Mouse (Mus musculus): ENCODE measurements around the gene Mta1. TPM values are rescaled to one million over a fixed set of nuclear protein-coding genes. Genes with fewer than 3 reads are reported as not detected.

Mta1 gene
- polyA plus RNA-seq, 1 experiment, result 20.9 TPM

DNA sequence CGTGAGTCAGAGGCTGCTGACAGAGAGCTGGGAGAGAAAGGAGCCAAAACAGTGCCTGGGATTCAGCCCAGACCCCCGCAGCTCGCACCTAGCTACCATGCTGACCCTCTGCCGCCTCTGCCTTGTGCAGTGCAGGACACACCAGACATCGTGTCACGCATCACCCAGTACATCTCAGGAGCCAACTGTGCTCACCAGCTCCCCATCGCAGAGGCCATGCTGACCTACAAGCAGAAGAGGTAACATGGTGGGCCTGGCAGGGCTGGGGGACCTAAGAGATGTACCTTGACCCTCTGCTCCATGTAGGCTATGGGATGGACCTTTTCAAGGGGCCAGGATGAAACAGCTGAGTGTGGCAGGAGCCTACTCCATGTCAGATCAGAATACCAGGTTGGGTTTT, 34.4 kb upstream of the Mta1 start:
- H3K4me3 ChIP-seq (replicated peaks; ENCODE audit: control insufficient read depth, low read depth, low read length), result no peak overlapping the region
- H3K27ac ChIP-seq (ENCODE audit: control insufficient read depth, insufficient read depth, low read depth, low read length, poor library complexity), result no peak overlapping the region
- no peaks in the 10 kb centered on the region for H3K4me1 ChIP-seq (ENCODE audit: control insufficient read depth, insufficient read depth, low read length)
- WGBS, result 97% methylated on average over 7 of the region's 7 CpGs
- TF ChIP-seq CTCF (IDR thresholded peaks at IDR 0.05; ENCODE audit: control insufficient read depth, insufficient read depth, low read length), result no peak
- no peak for TF ChIP-seq POLR2A (IDR thresholded peaks at IDR 0.05; ENCODE audit: borderline replicate concordance, control insufficient read depth, low read depth, low read length)

GRCm38 (mm10) chr12:113068002-113068401, 30.1 kb upstream of the Mta1 start:
- Histone ChIP-seq H3K4me1 (ENCODE audit: control insufficient read depth, insufficient read depth, low read length) (no peaks in the 10 kb centered on the region), H3K27ac (ENCODE audit: control insufficient read depth, insufficient read depth, low read depth, low read length, poor library complexity) (no peak overlapping the region), H3K4me3 (replicated peaks; ENCODE audit: control insufficient read depth, low read depth, low read length) (no peak overlapping the region)
- no peak for TF ChIP-seq CTCF (IDR thresholded peaks at IDR 0.05; ENCODE audit: control insufficient read depth, insufficient read depth, low read length)
- TF ChIP-seq POLR2A (IDR thresholded peaks at IDR 0.05; ENCODE audit: borderline replicate concordance, control insufficient read depth, low read depth, low read length), result no peak
- WGBS, result 47% methylated on average over 7 of the region's 7 CpGs

DNA sequence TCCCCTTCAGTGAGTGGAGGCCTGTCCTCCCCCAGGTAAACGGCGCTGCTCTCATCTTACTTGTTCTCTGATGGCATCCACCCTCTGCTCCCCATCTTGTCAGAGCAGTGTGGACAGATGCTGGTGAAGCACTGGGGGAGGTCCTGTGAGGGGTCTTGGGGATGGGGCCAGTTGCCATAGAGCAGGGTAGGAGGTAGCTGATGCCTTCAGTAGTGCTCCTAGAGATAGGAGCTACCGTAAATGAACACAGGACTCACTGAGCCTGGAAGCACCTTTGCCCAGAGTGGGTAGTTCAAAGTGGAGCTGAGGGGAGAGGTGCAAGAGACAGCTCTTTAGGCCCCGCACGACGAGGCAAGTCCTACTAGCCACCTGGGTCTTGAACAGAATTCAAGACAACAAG, 28.7 kb upstream of the Mta1 start:
- no peak overlapping the region for H3K4me3 ChIP-seq (replicated peaks; ENCODE audit: control insufficient read depth, low read depth, low read length)
- no peak for TF ChIP-seq CTCF (IDR thresholded peaks at IDR 0.05; ENCODE audit: control insufficient read depth, insufficient read depth, low read length)
- whole genome bisulfite sequencing, result 97% methylated on average over 6 of the region's 6 CpGs
- H3K4me1 ChIP-seq (ENCODE audit: control insufficient read depth, insufficient read depth, low read length), result no peaks in the 10 kb centered on the region
- H3K27ac ChIP-seq (ENCODE audit: control insufficient read depth, insufficient read depth, low read depth, low read length, poor library complexity), result no peak overlapping the region

GRCm38 (mm10) chr12:113071321-113071720, 26.8 kb upstream of the Mta1 start:
- TF ChIP-seq POLR2A (IDR thresholded peaks at IDR 0.05; ENCODE audit: borderline replicate concordance, control insufficient read depth, low read depth, low read length) (no peak), CTCF (IDR thresholded peaks at IDR 0.05; ENCODE audit: control insufficient read depth, insufficient read depth, low read length) (no peak)
- Histone ChIP-seq H3K4me3 (replicated peaks; ENCODE audit: control insufficient read depth, low read depth, low read length) (no peak overlapping the region), H3K4me1 (ENCODE audit: control insufficient read depth, insufficient read depth, low read length) (0 out of 2 replicates have a peak, but pooled peaks cover 1% of the 10 kb centered on the region), H3K27ac (ENCODE audit: control insufficient read depth, insufficient read depth, low read depth, low read length, poor library complexity) (no peak overlapping the region)
- WGBS, result 85% methylated on average over 6 of the region's 6 CpGs

- Histone ChIP-seq H3K27ac (ENCODE audit: control insufficient read depth, insufficient read depth, low read depth, low read length, poor library complexity) (no peak overlapping the region), H3K4me1 (ENCODE audit: control insufficient read depth, insufficient read depth, low read length) (0 out of 2 replicates have a peak, but pooled peaks cover 1% of the 10 kb centered on the region), H3K4me3 (replicated peaks; ENCODE audit: control insufficient read depth, low read depth, low read length) (no peak overlapping the region)
- WGBS, result 85% methylated on average over 6 of the region's 6 CpGs
- TF ChIP-seq POLR2A (IDR thresholded peaks at IDR 0.05; ENCODE audit: borderline replicate concordance, control insufficient read depth, low read depth, low read length) (no peak), CTCF (IDR thresholded peaks at IDR 0.05; ENCODE audit: control insufficient read depth, insufficient read depth, low read length) (no peak)
Measured at GRCm38 (mm10) chr12:113071827-113072226, 26.3 kb upstream of the Mta1 start.

DNA sequence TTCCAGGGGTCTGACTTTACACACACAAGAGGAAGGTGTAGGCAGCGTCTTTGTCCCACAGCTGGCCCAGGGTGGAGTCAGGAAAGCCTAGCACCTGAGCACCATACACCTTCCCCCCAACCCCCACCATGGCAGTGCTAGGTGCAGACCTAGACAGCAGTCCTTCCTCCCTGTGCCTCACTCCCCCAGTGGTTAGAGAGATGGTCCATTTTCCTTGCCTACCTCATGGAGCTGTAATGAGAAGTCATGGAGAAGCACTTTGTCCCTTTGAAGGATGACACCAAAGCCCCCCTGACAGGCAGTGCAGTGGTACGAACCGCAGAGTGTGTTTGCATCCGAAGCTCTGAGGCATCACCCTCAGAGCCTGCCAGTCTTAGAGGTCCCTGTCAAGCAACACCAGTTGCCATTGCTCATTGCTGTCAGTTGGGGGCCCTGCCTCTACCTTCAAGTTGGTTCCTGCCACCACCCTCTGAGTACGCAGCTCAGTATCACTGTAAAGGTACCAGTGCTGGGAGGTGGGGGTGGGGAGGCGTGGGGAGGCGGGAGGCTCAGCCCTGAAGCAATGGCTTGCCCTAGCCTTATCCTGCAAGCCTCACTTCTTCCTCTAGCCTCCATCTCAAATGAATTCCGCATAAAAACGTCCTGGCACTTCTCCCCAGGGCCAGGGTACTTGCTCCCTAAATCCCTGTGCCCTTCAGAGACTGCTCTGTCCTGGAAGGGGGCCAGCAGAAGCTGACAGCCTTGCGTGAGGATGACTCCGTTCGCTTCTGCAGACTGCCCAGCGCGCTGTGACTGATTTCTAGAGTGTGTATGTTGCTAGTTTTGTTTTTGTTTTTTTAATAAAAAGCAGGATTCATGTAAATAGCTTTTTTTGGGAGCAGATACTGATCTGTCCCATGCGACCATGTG, 24.4 kb upstream of the Mta1 start:
- WGBS, result 20% methylated on average over 15 of the region's 15 CpGs
- Histone ChIP-seq H3K4me1 (ENCODE audit: control insufficient read depth, insufficient read depth, low read length) (0 out of 2 replicates have a peak, but pooled peaks cover 1% of the 10 kb centered on the region), H3K27ac (ENCODE audit: control insufficient read depth, insufficient read depth, low read depth, low read length, poor library complexity) (no peak overlapping the region), H3K4me3 (replicated peaks; ENCODE audit: control insufficient read depth, low read depth, low read length) (peak overlapping the region; percentile 83)
- TF ChIP-seq CTCF (IDR thresholded peaks at IDR 0.05; ENCODE audit: control insufficient read depth, insufficient read depth, low read length), result no peak
- no peak for TF ChIP-seq POLR2A (IDR thresholded peaks at IDR 0.05; ENCODE audit: borderline replicate concordance, control insufficient read depth, low read depth, low read length)

GRCm38 (mm10) chr12:113074329-113075062, 23.6 kb upstream of the Mta1 start, which contains the start of gene Tex22:
TSS of gene Tex22 (plus strand) at chr12:113074502.
- Histone ChIP-seq H3K4me1 (ENCODE audit: control insufficient read depth, insufficient read depth, low read length) (0 out of 2 replicates have a peak, but pooled peaks cover 1% of the 10 kb centered on the region), H3K27ac (ENCODE audit: control insufficient read depth, insufficient read depth, low read depth, low read length, poor library complexity) (peak within 1 kb of the TSS; percentile 56), H3K4me3 (replicated peaks; ENCODE audit: control insufficient read depth, low read depth, low read length) (peak within 1 kb of the TSS; percentile 83)
- no peak for TF ChIP-seq CTCF (IDR thresholded peaks at IDR 0.05; ENCODE audit: control insufficient read depth, insufficient read depth, low read length)
- TF ChIP-seq POLR2A (IDR thresholded peaks at IDR 0.05; ENCODE audit: borderline replicate concordance, control insufficient read depth, low read depth, low read length), result peak; percentile 63; the same call in 1 of the 2 replicates
- 2% methylated on average over 32 of the region's 32 CpGs for WGBS

DNA sequence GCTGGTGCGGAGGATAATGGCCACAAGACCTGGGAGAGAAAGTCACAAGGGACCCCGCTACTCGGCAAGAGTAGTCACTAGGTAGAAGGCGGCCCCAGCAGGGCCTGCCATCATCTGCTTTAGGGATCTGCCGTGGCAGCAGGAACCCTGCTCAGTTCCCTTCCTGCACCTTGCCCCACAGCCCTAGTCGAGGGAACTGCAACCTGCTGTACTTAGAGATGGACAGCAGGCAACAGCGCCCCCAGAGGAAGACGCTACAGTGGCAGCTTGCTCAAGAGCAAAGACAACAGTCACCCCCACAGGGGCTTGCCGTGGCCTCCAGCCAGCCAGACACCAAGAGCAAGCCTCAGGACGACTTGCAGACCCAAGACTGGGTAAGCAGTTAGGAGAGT, 23.0 kb upstream of the Mta1 start:
- 0 out of 2 replicates have a peak, but pooled peaks cover 1% of the 10 kb centered on the region for H3K4me1 ChIP-seq (ENCODE audit: control insufficient read depth, insufficient read depth, low read length)
- WGBS, result under 1% methylated on average over 10 of the region's 10 CpGs
- H3K4me3 ChIP-seq (replicated peaks; ENCODE audit: control insufficient read depth, low read depth, low read length), result peak overlapping the region; percentile 83
- TF ChIP-seq POLR2A (IDR thresholded peaks at IDR 0.05; ENCODE audit: borderline replicate concordance, control insufficient read depth, low read depth, low read length), result peak; percentile 67
- TF ChIP-seq CTCF (IDR thresholded peaks at IDR 0.05; ENCODE audit: control insufficient read depth, insufficient read depth, low read length), result peak; percentile 99
- H3K27ac ChIP-seq (ENCODE audit: control insufficient read depth, insufficient read depth, low read depth, low read length, poor library complexity), result peak overlapping the region; percentile 56

All from bone marrow, adult 2 months (tissue).